Mouse (Mus musculus) T-helper 2 cell (primary cell): ENCODE measurements around the gene Adcy7.

Experiments used
- in situ Hi-C: fragments of 300-600 bp; cut with MboI, MseI; formaldehyde crosslinking; loops from one replicate; pipeline ENCODE4 v1.15.1; 2025; ENCODE audit warnings: high pct_unique_total_duplicates

Gene Adcy7

DNA sequence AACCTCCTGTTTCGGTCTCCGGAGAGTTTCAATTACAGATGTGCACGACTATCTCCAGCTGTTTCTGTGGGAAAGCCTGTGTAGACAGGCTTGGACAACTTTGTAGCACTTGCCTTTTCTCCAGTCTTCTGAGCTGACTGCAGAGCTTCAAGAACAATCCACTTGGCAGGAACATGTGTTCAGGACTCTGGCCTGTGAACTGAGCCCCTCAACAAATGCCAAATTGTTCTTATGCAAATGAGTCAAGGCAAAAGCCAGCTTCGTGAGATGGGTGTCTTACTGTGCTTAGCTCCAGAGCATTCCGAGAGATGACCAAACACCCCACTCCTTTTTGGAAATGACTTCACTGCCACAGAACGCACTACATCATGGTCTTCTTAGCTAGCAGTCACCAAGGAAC lies 56.5 kb downstream of the Adcy7 start:
- in situ Hi-C loops: no loop called here

- in situ Hi-C loops: no loop called here
Observed at GRCm38 (mm10) chr8:88330816-88331215, 58.6 kb downstream of the Adcy7 start.

DNA sequence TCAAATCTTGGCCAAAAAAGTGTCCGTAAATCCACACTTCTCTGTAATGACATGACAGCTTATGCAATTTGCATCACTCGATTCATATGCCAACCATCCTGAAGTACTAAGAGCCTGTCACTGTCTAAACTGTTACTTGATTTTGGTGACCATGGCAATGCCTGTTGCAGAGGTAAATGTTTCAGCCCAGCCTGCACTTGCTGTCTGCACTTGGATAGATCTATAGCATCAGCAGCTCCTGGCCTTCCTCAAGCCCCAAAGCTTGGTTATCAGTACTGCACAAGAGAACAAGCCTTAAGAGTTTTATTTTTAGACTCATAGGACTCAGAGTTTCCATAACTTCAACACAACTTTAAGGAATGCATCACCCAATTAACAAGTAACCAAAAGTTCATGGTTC lies 62.2 kb downstream of the Adcy7 start:
- in situ Hi-C loops: no loop called here

DNA sequence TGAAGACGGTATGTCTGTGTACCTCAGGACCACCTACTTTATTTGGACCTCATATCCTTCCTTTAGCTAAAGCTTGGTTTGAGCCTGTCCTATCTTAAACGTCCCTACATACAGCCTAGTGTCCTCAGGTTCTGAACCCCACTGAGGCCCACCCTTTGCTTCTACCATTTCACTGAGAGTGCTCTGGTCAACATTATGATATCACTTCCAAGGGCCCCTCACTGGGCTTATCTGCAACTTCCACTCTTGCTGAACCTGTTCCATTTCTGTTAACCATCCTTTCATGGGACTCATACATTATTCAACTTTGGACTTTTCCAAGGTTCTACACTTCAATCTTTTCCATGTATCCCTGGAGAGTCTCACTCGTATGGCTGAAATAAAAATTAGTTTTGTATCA lies 62.8 kb downstream of the Adcy7 start:
- in situ Hi-C loops: no loop called here

GRCm38 (mm10) chr8:88339221-88339620 lies 67.0 kb downstream of the Adcy7 start:
- in situ Hi-C loops: no loop called here

GRCm38 (mm10) chr8:88339887-88340695 lies 67.9 kb downstream of the Adcy7 start:
- in situ Hi-C loops: no loop called here

GRCm38 (mm10) chr8:88342026-88342425 lies 69.8 kb downstream of the Adcy7 start:
- in situ Hi-C loops: no loop called here

GRCm38 (mm10) chr8:88349046-88349445 lies 76.8 kb downstream of the Adcy7 start:
- in situ Hi-C loops: loop anchor here (5.0 kb wide), 1 partner anchor 92 kb away; no protein-coding TSS in a partner anchor

- in situ Hi-C loops: loop anchor here (5.0 to 25.0 kb wide), 2 partner anchors 80 to 355 kb away; no protein-coding TSS in a partner anchor
Observed at GRCm38 (mm10) chr8:88357226-88357933, 85.2 kb downstream of the Adcy7 start.

- in situ Hi-C loops: loop anchor here (5.0 to 25.0 kb wide), 2 partner anchors 81 to 354 kb away; no protein-coding TSS in a partner anchor
Observed at GRCm38 (mm10) chr8:88357946-88358345, 85.7 kb downstream of the Adcy7 start.

DNA sequence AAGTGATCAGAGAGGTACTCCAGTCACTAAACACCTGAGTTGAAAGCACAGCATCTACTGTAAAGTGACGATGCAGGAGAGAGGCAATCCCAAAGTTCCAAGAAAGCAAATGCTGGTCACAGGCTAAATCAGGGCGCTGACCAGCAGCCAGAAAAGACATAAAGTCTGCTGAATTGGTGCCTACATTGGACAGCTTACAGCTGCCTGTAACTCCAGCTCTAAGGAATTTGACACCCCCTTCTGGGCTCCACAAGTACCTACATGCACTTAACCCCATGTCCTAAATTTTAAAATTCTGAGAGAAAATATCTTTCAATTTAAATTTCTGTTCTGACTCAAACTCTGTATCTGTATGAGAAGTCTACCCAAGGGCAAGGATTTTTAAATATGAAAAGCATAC lies 87.8 kb downstream of the Adcy7 start:
- in situ Hi-C loops: loop anchor here (5.0 to 25.0 kb wide), 2 partner anchors 83 to 352 kb away; no protein-coding TSS in a partner anchor

DNA sequence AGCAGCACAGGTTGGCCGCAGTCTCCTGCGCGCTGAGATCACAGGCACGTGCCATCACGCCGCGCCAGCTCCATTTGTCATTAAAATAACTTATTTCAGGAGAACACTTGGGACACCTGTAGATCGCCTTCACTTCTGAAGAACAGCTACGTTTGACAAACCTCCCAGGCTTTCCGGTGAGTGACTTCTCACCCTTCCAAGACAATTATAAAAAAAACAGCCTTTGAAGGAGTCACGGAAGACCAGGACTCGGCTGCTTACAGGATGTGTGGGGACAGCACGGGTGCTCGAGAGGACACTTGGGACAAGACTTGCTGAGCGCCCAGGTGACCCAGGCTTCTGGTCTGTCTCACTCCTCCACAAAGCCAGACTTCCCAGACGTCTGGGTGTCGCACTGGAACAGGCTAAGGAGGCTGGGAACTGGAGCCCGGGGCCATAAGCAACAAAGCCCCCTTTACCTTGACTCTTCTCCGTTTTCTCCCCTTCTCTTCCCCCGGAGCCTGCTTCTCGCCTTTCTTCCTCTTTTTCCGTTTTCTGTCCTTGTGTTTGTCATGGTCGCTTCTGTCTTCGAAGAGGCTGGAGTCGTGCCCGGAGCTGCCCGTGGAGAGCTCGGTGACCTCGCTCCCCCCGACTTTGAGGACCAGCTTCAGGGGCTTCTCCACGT lies 89.0 kb downstream of the Adcy7 start:
- in situ Hi-C loops: loop anchor here (25.0 kb wide), 1 partner anchor 351 kb away; no protein-coding TSS in a partner anchor

DNA sequence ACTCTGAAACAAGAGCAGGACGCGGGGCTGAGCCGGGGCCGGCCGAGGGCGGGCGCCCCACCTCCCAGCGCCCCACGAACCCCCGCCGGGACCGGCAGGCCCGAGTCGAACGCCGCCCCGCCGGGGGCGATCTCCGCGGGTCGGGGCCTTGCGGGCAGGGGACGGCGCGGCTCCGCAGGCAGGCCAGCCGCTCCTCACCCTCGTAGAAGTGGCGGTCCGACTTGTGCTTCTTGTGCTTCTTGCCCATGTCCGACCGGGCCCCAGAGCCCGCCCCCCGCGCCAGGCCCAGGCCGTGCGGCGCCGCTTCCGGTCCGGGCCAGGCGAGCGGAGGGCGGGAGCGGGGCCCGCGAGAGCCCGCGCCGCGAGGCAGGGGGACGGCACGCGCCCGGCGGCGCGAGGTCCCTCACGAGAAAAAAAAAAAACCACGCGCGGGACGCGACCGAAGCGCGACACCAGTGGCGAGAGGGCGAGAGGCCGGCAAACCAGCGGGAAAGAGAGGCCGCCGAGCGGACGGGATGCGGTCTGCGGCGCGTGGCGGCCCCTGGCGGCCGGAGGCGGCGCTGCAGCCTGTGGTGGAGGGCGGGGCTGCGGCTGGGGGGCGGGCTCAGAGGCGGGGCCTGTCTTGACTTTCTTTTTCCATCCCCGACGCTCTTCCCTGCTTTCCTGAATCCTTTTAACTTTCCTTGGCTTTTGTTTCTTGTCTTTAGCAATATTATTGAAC lies 89.7 kb downstream of the Adcy7 start, which contains the start of gene Brd7:
Gene Brd7 (minus strand): TSS at position 487 of the 721 bp plus-strand sequence.
- in situ Hi-C loops: loop anchor here (25.0 kb wide), 1 partner anchor 350 kb away; no protein-coding TSS in a partner anchor

DNA sequence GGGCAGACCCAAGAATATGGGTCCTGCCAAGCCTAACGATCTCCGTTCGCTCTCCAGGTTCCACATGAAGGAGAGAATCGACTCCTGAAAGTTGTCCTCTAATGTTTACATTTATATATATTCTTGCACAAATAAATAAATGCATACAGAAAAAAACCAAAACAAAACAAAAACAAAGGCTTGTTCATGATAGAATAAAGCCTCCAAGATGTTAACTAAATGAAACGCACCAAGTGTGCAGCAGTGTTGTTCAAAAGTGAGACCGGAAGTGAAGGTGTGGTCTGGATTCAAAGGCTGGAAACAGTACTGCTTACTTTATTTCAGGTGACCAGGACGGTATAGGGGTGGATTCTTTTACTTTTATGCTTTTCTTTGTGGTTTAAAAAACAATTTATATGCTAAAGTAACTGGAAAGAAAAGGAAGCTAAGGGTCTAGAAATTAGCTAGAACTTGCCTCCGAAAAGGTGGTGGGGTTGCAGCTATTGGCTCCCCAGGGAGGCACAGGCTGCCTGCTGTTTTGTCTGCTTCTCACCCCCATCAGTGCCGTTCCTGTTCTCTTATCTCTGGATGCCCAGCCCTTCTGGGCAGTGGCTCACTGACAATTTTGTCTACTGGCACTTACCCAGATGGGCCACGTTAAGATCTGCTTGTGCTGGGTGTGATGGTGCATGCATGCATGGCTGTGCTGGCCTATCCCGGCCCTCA lies 90.4 kb downstream of the Adcy7 start:
- in situ Hi-C loops: loop anchor here (25.0 kb wide), 1 partner anchor 350 kb away; no protein-coding TSS in a partner anchor

DNA sequence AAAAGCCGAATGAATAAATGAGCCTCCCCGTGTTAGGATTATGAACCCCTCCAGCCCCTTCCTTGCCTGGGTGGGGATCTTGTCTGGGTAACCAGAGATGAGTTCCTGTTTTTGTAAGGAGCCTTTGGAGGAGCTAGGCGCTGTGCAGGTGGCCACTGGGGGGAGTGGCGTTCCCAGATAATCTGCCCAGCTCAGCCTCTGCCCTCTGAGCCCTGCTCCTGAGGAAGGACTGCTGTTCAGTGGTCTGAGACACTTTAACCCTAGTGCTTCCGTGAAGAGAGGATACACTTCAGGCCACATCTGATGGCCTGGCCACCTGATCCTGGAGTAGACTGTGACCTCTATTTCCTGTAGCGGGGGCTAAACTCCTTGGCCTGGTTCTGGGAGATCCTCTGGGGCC lies 97.0 kb downstream of the Adcy7 start:
- in situ Hi-C loops: loop anchor here (25.0 kb wide), 1 partner anchor 343 kb away; no protein-coding TSS in a partner anchor

GRCm38 (mm10) chr8:88369805-88370204 lies 97.6 kb downstream of the Adcy7 start:
- in situ Hi-C loops: loop anchor here (25.0 kb wide), 1 partner anchor 342 kb away; no protein-coding TSS in a partner anchor

GRCm38 (mm10) chr8:88371522-88371921 lies 99.3 kb downstream of the Adcy7 start:
- in situ Hi-C loops: loop anchor here (25.0 kb wide), 1 partner anchor 341 kb away; no protein-coding TSS in a partner anchor

GRCm38 (mm10) chr8:88376836-88377582 lies 104.8 kb downstream of the Adcy7 start:
- in situ Hi-C loops: loop anchor here (25.0 kb wide), 1 partner anchor 440 kb away; no protein-coding TSS in a partner anchor
